Mouse (Mus musculus) cerebellum, adult 11 months (tissue): ENCODE results near the gene Nhsl2.

ENCODE experiments used
- DNase-seq: peaks from one replicate; pipeline ENCODE4 v3.0.0; 2022

Nhsl2 gene

GRCm38 (mm10) chrX:101907301-101907700 lies 58.1 kb downstream of the Nhsl2 start:
- DNase-seq: no peak

- no peak for DNase-seq
Observed at GRCm38 (mm10) chrX:101929131-101929530, 79.9 kb downstream of the Nhsl2 start.

- peak; percentile 31 for DNase-seq
Observed at GRCm38 (mm10) chrX:101930301-101930700, 81.1 kb downstream of the Nhsl2 start.

- no peak for DNase-seq
Observed at GRCm38 (mm10) chrX:101931016-101931415, 81.8 kb downstream of the Nhsl2 start.

- peak; percentile 73 for DNase-seq
Observed at GRCm38 (mm10) chrX:101932244-101932643, 83.1 kb downstream of the Nhsl2 start.

- peak; percentile 16 for DNase-seq
Observed at GRCm38 (mm10) chrX:101933346-101933745, 84.2 kb downstream of the Nhsl2 start.

GRCm38 (mm10) chrX:101935291-101935840 lies 86.2 kb downstream of the Nhsl2 start:
- DNase-seq: no peak

GRCm38 (mm10) chrX:101939486-101939885 lies 90.3 kb downstream of the Nhsl2 start:
- no peak for DNase-seq

- DNase-seq: peak; percentile 83
Observed at GRCm38 (mm10) chrX:101942461-101942896, 93.3 kb downstream of the Nhsl2 start.

- DNase-seq: no peak
Observed at GRCm38 (mm10) chrX:101943743-101944142, 94.6 kb downstream of the Nhsl2 start.

- DNase-seq: no peak
Observed at GRCm38 (mm10) chrX:101944761-101945330, 95.7 kb downstream of the Nhsl2 start.

GRCm38 (mm10) chrX:101952436-101952835 lies 103.3 kb downstream of the Nhsl2 start:
- DNase-seq: no peak

GRCm38 (mm10) chrX:101953256-101953655 lies 104.1 kb downstream of the Nhsl2 start:
- no peak for DNase-seq

GRCm38 (mm10) chrX:101953787-101954491 lies 104.8 kb downstream of the Nhsl2 start:
- DNase-seq: peak; percentile 80

- DNase-seq: no peak
Observed at GRCm38 (mm10) chrX:101954492-101954851, 105.3 kb downstream of the Nhsl2 start.

GRCm38 (mm10) chrX:101961848-101962247 lies 112.7 kb downstream of the Nhsl2 start:
- DNase-seq: no peak

- no peak for DNase-seq
Observed at GRCm38 (mm10) chrX:101963711-101964110, 114.5 kb downstream of the Nhsl2 start.

- DNase-seq: no peak
Observed at GRCm38 (mm10) chrX:101973028-101973427, 123.8 kb downstream of the Nhsl2 start.

- no peak for DNase-seq
Observed at GRCm38 (mm10) chrX:101976931-101977330, 127.7 kb downstream of the Nhsl2 start.

GRCm38 (mm10) chrX:101978861-101979260 lies 129.7 kb downstream of the Nhsl2 start:
- DNase-seq: no peak

GRCm38 (mm10) chrX:101979267-101979666 lies 130.1 kb downstream of the Nhsl2 start:
- DNase-seq: no peak

- no peak for DNase-seq
Observed at GRCm38 (mm10) chrX:101980586-101980985, 131.4 kb downstream of the Nhsl2 start.

- DNase-seq: no peak
Observed at GRCm38 (mm10) chrX:101981450-101981849, 132.3 kb downstream of the Nhsl2 start.

- DNase-seq: no peak
Observed at GRCm38 (mm10) chrX:101983638-101984037, 134.5 kb downstream of the Nhsl2 start.
